Mouse (Mus musculus) thymus, adult 2 months (tissue): ENCODE measurements at regions not wholly inside any gene's neighbourhood (a gene's known extent, or its start where the extent isn't known, plus 50 kb on each side); places are given as distances from the start of the nearest gene placed in this dataset.

Experiments
- DNase-seq: peaks from one replicate; pipeline ENCODE4 v3.0.0; 2021
- H3K27ac ChIP-seq: fragments of 200-500 bp; 2 replicates; pipeline ENCODE4 v1.5.1; 2012; ENCODE audit warnings: low read length, control low read depth; ENCODE audit not compliant: control insufficient read depth, insufficient read depth
- H3K27me3 ChIP-seq: fragments of 200-500 bp; 2 replicates; pipeline ENCODE4 v1.6.1; 2012; ENCODE audit warnings: mild to moderate bottlenecking, low read length, moderate library complexity, mixed read lengths; ENCODE audit not compliant: control insufficient read depth, insufficient read depth
- H3K36me3 ChIP-seq: fragments of 200-500 bp; 2 replicates; pipeline ENCODE4 v1.6.1; 2012; ENCODE audit warnings: mild to moderate bottlenecking, low read length, moderate library complexity; ENCODE audit not compliant: control insufficient read depth, insufficient read depth
- H3K4me1 ChIP-seq: fragments of 200-500 bp; replicated peaks from 2 replicates; pipeline ENCODE4 v1.6.1; 2012; ENCODE audit warnings: low read length; ENCODE audit not compliant: control insufficient read depth, insufficient read depth
- H3K4me3 ChIP-seq: fragments of 200-500 bp; 2 replicates; pipeline ENCODE4 v1.5.1; 2012; ENCODE audit warnings: mild to moderate bottlenecking, low read length, control low read depth, moderate library complexity; ENCODE audit not compliant: control insufficient read depth, insufficient read depth
- CTCF ChIP-seq: fragments of 200-500 bp; IDR thresholded peaks from 2 replicates; pipeline ENCODE4 v1.5.1; 2012; ENCODE audit warnings: mild to moderate bottlenecking, control low read depth, low read length, moderate library complexity, borderline replicate concordance; ENCODE audit not compliant: control insufficient read depth, poor library complexity, insufficient read depth; ENCODE audit errors: extremely low read depth
- POLR2A ChIP-seq: fragments of 200-500 bp; IDR thresholded peaks from 2 replicates; pipeline ENCODE4 v1.6.1; 2012; ENCODE audit warnings: mild to moderate bottlenecking, low read length, control low read depth, moderate library complexity; ENCODE audit not compliant: control insufficient read depth, poor library complexity, insufficient read depth; ENCODE audit errors: extremely low read depth
- WGBS: fragments of 180-500 bp; shearing (Covaris S2); methylation state at CpG from one replicate; pipeline ENCODE4 v1.1.7; 2018; 5-methylcytosine and 5-hydroxymethylcytosine counted together

GRCm38 (mm10) chr4:152935484-152935883, 457.8 kb upstream of the Kcnab2 start:
- H3K36me3 ChIP-seq: no peaks in the 10 kb centered on the region
- H3K4me1 ChIP-seq: no peaks in the 10 kb centered on the region

DNA sequence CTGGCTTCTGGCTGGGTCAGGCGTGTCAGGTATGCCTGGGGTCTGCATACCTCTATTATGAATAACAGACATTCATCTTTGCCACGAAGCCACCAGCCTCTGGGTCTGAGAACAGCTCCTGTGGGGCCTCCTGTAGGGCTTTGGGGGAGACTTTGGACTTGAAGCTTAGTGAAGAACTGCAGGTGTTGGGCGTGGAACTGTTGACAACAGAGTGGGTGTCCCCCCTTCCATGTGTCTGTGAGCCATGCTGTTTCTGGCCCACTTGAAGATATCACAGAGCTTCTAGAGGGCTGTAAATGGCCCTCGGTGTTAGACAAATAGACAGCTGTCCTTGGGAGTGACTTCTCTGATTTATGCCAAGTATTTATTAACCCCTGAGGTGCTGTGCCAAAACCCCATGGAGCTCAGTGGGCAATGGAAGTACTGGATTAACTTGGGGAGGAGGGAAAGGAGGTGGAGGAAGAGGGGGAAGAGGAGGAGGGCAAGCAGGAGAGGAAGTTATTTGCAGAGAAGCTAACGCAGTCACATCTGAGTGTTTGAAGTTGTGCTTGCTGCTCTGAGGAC, 450.8 kb upstream of the Kcnab2 start:
- H3K4me3 ChIP-seq: no peak overlapping the region
- no peak overlapping the region for H3K27ac ChIP-seq
- no peaks in the 10 kb centered on the region for H3K36me3 ChIP-seq
- DNase-seq: no peak
- TF ChIP-seq CTCF (no peak), POLR2A (no peak)
- H3K27me3 ChIP-seq: no peaks in the 10 kb centered on the region
- 65% methylated on average over 5 of the region's 5 CpGs for WGBS
- H3K4me1 ChIP-seq: no peaks in the 10 kb centered on the region

More at GRCm38 (mm10) chr4:152935484-152935883, 457.8 kb upstream of the Kcnab2 start:
- TF ChIP-seq POLR2A: no peak
- TF ChIP-seq CTCF: no peak
- Histone ChIP-seq H3K27ac (no peak overlapping the region), H3K4me3 (no peak overlapping the region), H3K27me3 (no peaks in the 10 kb centered on the region)
- DNase-seq: no peak
- WGBS: 92% methylated on average over 3 of the region's 3 CpGs

GRCm38 (mm10) chr4:152920261-152920660, 442.6 kb upstream of the Kcnab2 start:
- Histone ChIP-seq H3K27me3 (no peaks in the 10 kb centered on the region), H3K36me3 (no peaks in the 10 kb centered on the region), H3K4me1 (no peaks in the 10 kb centered on the region), H3K27ac (no peak overlapping the region), H3K4me3 (no peak overlapping the region)
- DNase-seq: no peak
- 84% methylated on average over 3 of the region's 3 CpGs for WGBS
- TF ChIP-seq POLR2A (no peak), CTCF (no peak)

DNA sequence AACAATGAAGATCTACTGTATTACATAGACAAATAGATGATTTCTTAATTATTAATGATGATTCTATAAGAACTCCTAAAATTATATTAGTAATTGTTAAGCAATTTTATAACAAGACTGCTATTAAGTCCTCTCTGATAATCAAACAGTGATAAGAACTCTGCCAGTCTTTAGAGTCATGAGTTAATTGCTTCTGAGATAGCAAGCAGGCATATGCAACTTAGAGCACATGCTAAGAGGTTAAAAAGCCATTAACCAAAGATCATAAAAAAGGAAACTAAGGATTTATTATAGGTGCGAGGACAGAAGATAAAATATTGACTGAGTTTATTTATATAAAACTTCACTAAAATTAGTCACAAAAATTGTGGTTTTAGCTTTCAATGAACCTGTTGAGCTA, 442.2 kb upstream of the Kcnab2 start:
- H3K27ac ChIP-seq: no peak overlapping the region
- WGBS: 91% methylated on average over 1 of the region's 1 CpGs
- no peaks in the 10 kb centered on the region for H3K36me3 ChIP-seq
- no peak for TF ChIP-seq POLR2A
- TF ChIP-seq CTCF: no peak
- no peaks in the 10 kb centered on the region for H3K27me3 ChIP-seq
- no peak overlapping the region for H3K4me3 ChIP-seq
- H3K4me1 ChIP-seq: no peaks in the 10 kb centered on the region
- no peak for DNase-seq

GRCm38 (mm10) chr4:152916576-152916975, 438.9 kb upstream of the Kcnab2 start:
- no peak for DNase-seq
- Histone ChIP-seq H3K4me1 (no peaks in the 10 kb centered on the region), H3K4me3 (no peak overlapping the region), H3K36me3 (no peaks in the 10 kb centered on the region), H3K27me3 (no peaks in the 10 kb centered on the region), H3K27ac (no peak overlapping the region)
- TF ChIP-seq CTCF: no peak
- no peak for TF ChIP-seq POLR2A
- 59% methylated on average over 7 of the region's 7 CpGs for WGBS

GRCm38 (mm10) chr4:152913497-152913896, 435.8 kb upstream of the Kcnab2 start:
- 60% methylated on average over 10 of the region's 10 CpGs for WGBS
- Histone ChIP-seq H3K27ac (no peak overlapping the region), H3K4me1 (no peaks in the 10 kb centered on the region), H3K36me3 (no peaks in the 10 kb centered on the region), H3K27me3 (no peaks in the 10 kb centered on the region), H3K4me3 (no peak overlapping the region)
- no peak for TF ChIP-seq POLR2A
- TF ChIP-seq CTCF: no peak
- DNase-seq: no peak

DNA sequence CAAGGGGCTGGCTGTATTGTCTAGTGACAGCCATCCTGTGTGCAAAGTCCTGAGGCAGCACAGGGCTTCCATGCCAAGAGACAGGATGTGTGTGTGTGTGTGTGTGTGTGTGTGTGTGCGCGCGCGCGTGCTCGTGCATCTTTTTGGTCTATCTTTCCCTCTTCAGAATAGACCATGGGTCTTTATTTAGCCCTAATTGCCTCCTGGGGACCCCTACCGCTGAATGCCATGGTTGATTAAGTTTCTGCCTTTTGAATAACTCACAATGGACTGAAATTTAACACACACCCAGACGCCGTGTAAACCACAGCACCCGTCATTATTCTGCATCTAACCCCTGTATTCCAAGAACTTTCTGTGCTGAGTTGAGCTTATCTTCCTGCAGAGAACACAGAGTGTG, 435.2 kb upstream of the Kcnab2 start:
- H3K4me1 ChIP-seq: no peaks in the 10 kb centered on the region
- no peaks in the 10 kb centered on the region for H3K27me3 ChIP-seq
- TF ChIP-seq POLR2A (no peak), CTCF (no peak)
- WGBS: 89% methylated on average over 10 of the region's 10 CpGs
- H3K36me3 ChIP-seq: no peaks in the 10 kb centered on the region
- no peak overlapping the region for H3K4me3 ChIP-seq
- DNase-seq: no peak
- no peak overlapping the region for H3K27ac ChIP-seq
